Mouse (Mus musculus) G1E (cell line): ENCODE measurements at regions not wholly inside any gene's neighbourhood (a gene's known extent, or its start where the extent isn't known, plus 50 kb on each side); places are given as distances from the start of the nearest gene placed in this dataset.

Experiments
- CTCF ChIP-seq: IDR thresholded peaks from 2 replicates; pipeline ENCODE4 v1.5.1; 2012; ENCODE audit warnings: low read depth, low read length, inconsistent platforms, mixed read lengths
- GATA1 ChIP-seq: IDR thresholded peaks from 2 replicates; pipeline ENCODE4 v1.6.1; 2012; ENCODE audit warnings: borderline replicate concordance, low read length, inconsistent platforms, mixed read lengths
- GATA2 ChIP-seq: IDR thresholded peaks from 2 replicates; pipeline ENCODE4 v1.6.1; 2012; ENCODE audit warnings: low read depth, low read length, inconsistent platforms, borderline replicate concordance

DNA sequence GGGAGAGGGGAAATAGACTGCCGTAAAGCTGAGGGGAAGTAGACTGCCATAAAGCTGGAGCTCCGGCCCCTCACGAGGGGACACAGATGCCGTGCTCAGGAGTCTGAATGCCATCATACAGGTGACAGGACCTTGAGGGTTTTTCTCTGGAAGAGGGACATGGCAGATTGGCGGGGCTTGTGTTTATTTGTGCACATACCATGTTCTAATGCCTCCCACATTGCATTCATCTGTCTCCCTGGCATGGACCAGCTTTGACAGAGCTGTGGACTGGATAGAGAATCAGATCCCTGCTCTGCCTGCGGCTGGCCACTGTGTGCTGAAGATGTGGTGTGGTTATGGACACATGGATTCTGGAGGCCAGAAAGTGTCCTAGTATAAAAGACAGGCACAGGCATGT lies 95.3 kb upstream of the Zc3h12a start:
- TF ChIP-seq CTCF (no peak), GATA2 (no peak), GATA1 (no peak)
